Mouse (Mus musculus): ENCODE measurements around the gene Olfr514. TPM values are rescaled to one million over a fixed set of nuclear protein-coding genes. Genes with fewer than 3 reads are reported as not detected.
"Not testable (repeated sequence)": the region's sequence is repeated elsewhere in the genome, so short reads cannot be mapped to it uniquely, and the experiment has no call there.

The Olfr514 gene
- polyA plus RNA-seq (2014; fragmentation: Nextera tagmentation; extraction: Ambion mirVana): not detected in 2 replicates

GRCm38 (mm10) chr7:108825897-108826296 lies at the start of gene Olfr514:
Gene Olfr514 (minus strand): TSS chr7:108825997.
- Histone ChIP-seq H3K9me3 (ENCODE audit: control insufficient read depth, low read length) (no peaks in the 10 kb centered on the region), H3K27ac (ENCODE audit: low read depth, low read length) (no peak within 1 kb of the TSS), H3K36me3 (ENCODE audit: control insufficient read depth, insufficient read depth, low read length) (no peaks in the 10 kb centered on the region), H3K4me1 (ENCODE audit: control insufficient read depth, insufficient read depth, low read length) (no peaks in the 10 kb centered on the region), H3K9ac (replicated peaks; ENCODE audit: low read depth, low read length) (no peak within 1 kb of the TSS), H3K4me2 (ENCODE audit: low read depth, low read length) (no peak within 1 kb of the TSS), H3K4me3 (ENCODE audit: low read depth, low read length) (no peak within 1 kb of the TSS), H3K27me3 (ENCODE audit: control insufficient read depth, insufficient read depth, low read length) (no peaks in the 10 kb centered on the region)
- no peak for ATAC-seq (ENCODE audit: low read depth)

DNA sequence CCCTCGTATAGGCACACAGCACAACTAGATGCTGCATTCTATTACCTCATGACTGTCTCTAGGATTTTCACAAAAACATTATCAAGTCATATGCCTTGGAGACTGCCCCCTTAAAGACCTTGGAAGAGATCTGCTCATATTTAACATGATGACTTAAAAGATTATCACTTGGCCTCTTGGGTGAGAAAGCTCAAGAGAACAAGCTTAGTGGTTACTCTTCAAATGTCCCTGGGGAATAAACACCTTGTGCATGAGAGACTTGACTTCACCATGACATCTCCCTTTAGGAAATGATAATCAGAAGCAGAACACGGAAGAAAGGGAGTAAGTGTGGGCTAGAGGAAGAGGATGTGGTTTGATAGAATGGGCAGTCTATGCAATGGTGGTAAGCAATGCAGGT lies 46.5 kb upstream of the Olfr514 start, which contains the start of gene Olfr517:
Gene Olfr517, minus strand, starts transcription at position 101 of the 400 bp plus-strand sequence.
- no peaks in the 10 kb centered on the region for H3K4me1 ChIP-seq (ENCODE audit: control insufficient read depth, insufficient read depth, low read length)
- H3K9me3 ChIP-seq (ENCODE audit: control insufficient read depth, low read length): no peaks in the 10 kb centered on the region
- H3K36me3 ChIP-seq (ENCODE audit: control insufficient read depth, insufficient read depth, low read length): no peaks in the 10 kb centered on the region
- H3K9ac ChIP-seq (replicated peaks; ENCODE audit: low read depth, low read length): no peak within 1 kb of the TSS
- H3K27ac ChIP-seq (ENCODE audit: low read depth, low read length): no peak within 1 kb of the TSS
- H3K4me2 ChIP-seq (ENCODE audit: low read depth, low read length): no peak within 1 kb of the TSS
- no peak within 1 kb of the TSS for H3K4me3 ChIP-seq (ENCODE audit: low read depth, low read length)
- ATAC-seq (ENCODE audit: low read depth): no peak
- WGBS: 83% methylated on average over 2 of the region's 2 CpGs
- no peaks in the 10 kb centered on the region for H3K27me3 ChIP-seq (ENCODE audit: control insufficient read depth, insufficient read depth, low read length)

DNA sequence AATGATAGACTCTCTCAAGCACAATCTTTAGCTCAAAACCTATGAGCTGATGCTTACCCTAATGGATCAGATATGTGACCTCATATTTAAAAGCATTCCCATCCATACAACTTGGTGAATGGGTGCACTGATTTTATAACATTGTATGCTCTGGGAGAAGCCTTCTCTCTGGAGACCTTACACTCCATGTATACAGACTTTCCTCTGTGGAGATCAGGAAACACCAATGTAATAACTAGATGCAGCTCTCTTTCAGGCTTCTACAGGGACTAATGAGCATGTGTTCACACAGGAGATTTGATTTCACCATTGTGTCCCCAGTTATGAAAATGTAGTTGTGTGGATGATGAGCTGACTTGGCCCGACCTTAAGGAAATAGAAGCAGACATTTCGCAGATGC lies 24.6 kb upstream of the Olfr514 start, which contains the start of gene Olfr516:
Gene Olfr516, minus strand, starts transcription at position 101 of the 400 bp plus-strand sequence.
- Histone ChIP-seq H3K9ac (replicated peaks; ENCODE audit: low read depth, low read length) (no peak within 1 kb of the TSS), H3K27ac (ENCODE audit: low read depth, low read length) (no peak within 1 kb of the TSS), H3K4me2 (ENCODE audit: low read depth, low read length) (no peak within 1 kb of the TSS), H3K9me3 (ENCODE audit: control insufficient read depth, low read length) (no peaks in the 10 kb centered on the region), H3K4me1 (ENCODE audit: control insufficient read depth, insufficient read depth, low read length) (no peaks in the 10 kb centered on the region), H3K36me3 (ENCODE audit: control insufficient read depth, insufficient read depth, low read length) (no peaks in the 10 kb centered on the region), H3K27me3 (ENCODE audit: control insufficient read depth, insufficient read depth, low read length) (no peaks in the 10 kb centered on the region), H3K4me3 (ENCODE audit: low read depth, low read length) (no peak within 1 kb of the TSS)
- WGBS: 92% methylated on average over 2 of the region's 2 CpGs
- no peak for ATAC-seq (ENCODE audit: low read depth)

GRCm38 (mm10) chr7:108814593-108815215 lies 11.1 kb downstream of the Olfr514 start:
- not testable (repeated sequence) for H3K36me3 ChIP-seq (ENCODE audit: control insufficient read depth, insufficient read depth, low read length); H3K27ac ChIP-seq (ENCODE audit: low read depth, low read length); H3K27me3 ChIP-seq (ENCODE audit: control insufficient read depth, insufficient read depth, low read length); H3K4me2 ChIP-seq (ENCODE audit: low read depth, low read length); H3K9ac ChIP-seq (replicated peaks; ENCODE audit: low read depth, low read length); H3K4me1 ChIP-seq (ENCODE audit: control insufficient read depth, insufficient read depth, low read length); H3K9me3 ChIP-seq (ENCODE audit: control insufficient read depth, low read length); H3K4me3 ChIP-seq (ENCODE audit: low read depth, low read length)
- ATAC-seq (ENCODE audit: low read depth): peak; percentile 76
- WGBS: 52% methylated on average over 5 of the region's 5 CpGs

DNA sequence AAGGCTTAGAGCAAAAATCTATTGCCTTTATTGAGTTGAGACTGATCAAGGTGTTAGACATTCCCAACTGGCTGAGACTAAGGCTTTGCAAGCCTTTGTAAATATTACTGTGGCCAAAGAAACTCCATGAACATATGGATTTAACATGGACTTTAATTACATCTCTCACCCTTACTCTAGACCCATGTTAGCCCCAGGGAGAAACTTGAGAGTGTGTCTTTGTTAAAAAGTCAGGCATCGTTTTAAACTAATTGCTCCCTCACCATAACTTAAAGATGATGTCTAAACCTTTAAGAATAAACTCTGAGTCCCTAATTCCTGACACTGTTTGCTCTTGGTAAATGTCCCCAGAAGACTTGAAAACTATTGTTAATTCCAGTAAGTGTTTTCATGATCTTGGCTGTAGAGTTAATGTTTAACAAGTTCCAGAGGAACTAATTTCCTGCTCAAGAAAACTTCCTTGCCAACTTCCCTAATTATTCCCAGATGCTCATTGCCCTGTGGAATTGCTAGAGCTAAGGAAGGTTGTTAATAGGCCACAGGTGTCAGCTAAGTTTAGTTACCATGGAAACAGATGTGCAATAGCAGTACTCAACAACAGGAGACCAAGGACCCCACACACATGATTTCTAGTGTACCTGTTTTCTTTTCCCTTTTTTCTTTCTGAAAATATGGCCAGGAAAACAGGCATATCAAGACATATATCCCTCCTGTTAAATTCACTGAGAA lies 28.4 kb downstream of the Olfr514 start:
- no peak for ATAC-seq (ENCODE audit: low read depth)
- WGBS: 40% methylated on average over 1 of the region's 1 CpGs
- no peak overlapping the region for H3K4me2 ChIP-seq (ENCODE audit: low read depth, low read length)

More for the DNA sequence above, 28.4 kb downstream of the Olfr514 start:
- no peaks in the 10 kb centered on the region for H3K36me3 ChIP-seq (ENCODE audit: control insufficient read depth, insufficient read depth, low read length)
- no peaks in the 10 kb centered on the region for H3K27me3 ChIP-seq (ENCODE audit: control insufficient read depth, insufficient read depth, low read length)
- no peak overlapping the region for H3K27ac ChIP-seq (ENCODE audit: low read depth, low read length)
- no peak overlapping the region for H3K4me3 ChIP-seq (ENCODE audit: low read depth, low read length)
- no peaks in the 10 kb centered on the region for H3K9me3 ChIP-seq (ENCODE audit: control insufficient read depth, low read length)
- no peak overlapping the region for H3K9ac ChIP-seq (replicated peaks; ENCODE audit: low read depth, low read length)
- no peaks in the 10 kb centered on the region for H3K4me1 ChIP-seq (ENCODE audit: control insufficient read depth, insufficient read depth, low read length)

Other genes starting within 250 kb of the Olfr514 start
- gene Olfr506, start 215.2 kb downstream of the Olfr514 start, polyA plus RNA-seq (2014; fragmentation: Nextera tagmentation; extraction: Ambion mirVana): not detected in 2 replicates
- gene Olfr507, start 204.2 kb downstream of the Olfr514 start, polyA plus RNA-seq (2014; fragmentation: Nextera tagmentation; extraction: Ambion mirVana): not detected in 2 replicates
- not detected in 2 replicates for gene Olfr508, start 196.0 kb downstream of the Olfr514 start, polyA plus RNA-seq (2014; fragmentation: Nextera tagmentation; extraction: Ambion mirVana)
- gene Olfr509, start 174.1 kb downstream of the Olfr514 start, polyA plus RNA-seq (2014; fragmentation: Nextera tagmentation; extraction: Ambion mirVana): 0.07 TPM in 1 of 2 replicates, not detected in the other
- not detected in 2 replicates for gene Olfr510, start 159.6 kb downstream of the Olfr514 start, polyA plus RNA-seq (2014; fragmentation: Nextera tagmentation; extraction: Ambion mirVana)
- gene Olfr512, start 112.7 kb downstream of the Olfr514 start, polyA plus RNA-seq (2014; fragmentation: Nextera tagmentation; extraction: Ambion mirVana): not detected in 2 replicates
- gene Olfr513, start 75.0 kb downstream of the Olfr514 start, polyA plus RNA-seq (2014; fragmentation: Nextera tagmentation; extraction: Ambion mirVana): not detected in 2 replicates
- gene Olfr516, start 24.5 kb upstream of the Olfr514 start, polyA plus RNA-seq (2014; fragmentation: Nextera tagmentation; extraction: Ambion mirVana): not detected in 2 replicates
- not detected in 2 replicates for gene Olfr517, start 46.4 kb upstream of the Olfr514 start, polyA plus RNA-seq (2014; fragmentation: Nextera tagmentation; extraction: Ambion mirVana)
- gene Olfr518, start 59.0 kb upstream of the Olfr514 start, polyA plus RNA-seq (2014; fragmentation: Nextera tagmentation; extraction: Ambion mirVana): not detected in 2 replicates
- not detected in 2 replicates for gene Olfr519, start 68.4 kb upstream of the Olfr514 start, polyA plus RNA-seq (2014; fragmentation: Nextera tagmentation; extraction: Ambion mirVana)
- 0.05 TPM in 1 of 2 replicates, not detected in the other for gene Nlrp10, start 104.2 kb upstream of the Olfr514 start, polyA plus RNA-seq (2014; fragmentation: Nextera tagmentation; extraction: Ambion mirVana)
- 81.2 and 84.4 TPM in 2 replicates for gene Eif3f, start 108.4 kb upstream of the Olfr514 start, polyA plus RNA-seq (2014; fragmentation: Nextera tagmentation; extraction: Ambion mirVana)
- gene Tub, start 124.3 kb upstream of the Olfr514 start, polyA plus RNA-seq (2014; fragmentation: Nextera tagmentation; extraction: Ambion mirVana): 38.4 and 50.3 TPM in 2 replicates